Mouse (Mus musculus) stomach, embryonic 15.5 days (tissue): ENCODE measurements around the gene Stox2. TPM values are rescaled to one million over a fixed set of nuclear protein-coding genes. Genes with fewer than 3 reads are reported as not detected.
A peak's percentile ranks its signal among the peaks of the same experiment; 100 is the strongest.

Experiments
- ATAC-seq: fragments of 200-750 bp; cut with Nextera tagmentation; 2 replicates; pipeline ENCODE4 v1.8.0; 2017; ENCODE audit warnings: low read depth, moderate number of reproducible peaks, moderate TSS enrichment; ENCODE audit not compliant: insufficient read depth, low FRiP score
- H3K27ac ChIP-seq: fragments of 300-500 bp; sonication (generic); 2 replicates; pipeline ENCODE4 v1.5.1; 2015; ENCODE audit warnings: mild to moderate bottlenecking, inconsistent platforms
- H3K27me3 ChIP-seq: fragments of 300-500 bp; sonication (generic); replicated peaks from 2 replicates; pipeline ENCODE4 v1.6.1; 2015; ENCODE audit warnings: inconsistent platforms
- H3K36me3 ChIP-seq: fragments of 300-500 bp; sonication (generic); 2 replicates; pipeline ENCODE4 v1.6.1; 2015; ENCODE audit warnings: inconsistent platforms
- H3K4me1 ChIP-seq: fragments of 300-500 bp; sonication (generic); 2 replicates; pipeline ENCODE4 v1.6.1; 2015; ENCODE audit warnings: inconsistent platforms
- H3K4me2 ChIP-seq: fragments of 300-500 bp; sonication (generic); 2 replicates; pipeline ENCODE4 v1.6.1; 2015; ENCODE audit warnings: mild to moderate bottlenecking, inconsistent platforms
- H3K4me3 ChIP-seq: fragments of 300-500 bp; sonication (generic); replicated peaks from 2 replicates; pipeline ENCODE4 v1.5.1; 2015; ENCODE audit warnings: inconsistent platforms
- H3K9ac ChIP-seq: fragments of 300-500 bp; sonication (generic); 2 replicates; pipeline ENCODE4 v1.6.1; 2015; ENCODE audit warnings: inconsistent platforms
- H3K9me3 ChIP-seq: fragments of 300-500 bp; sonication (generic); 2 replicates; pipeline ENCODE4 v1.6.1; 2016; ENCODE audit warnings: inconsistent platforms
- WGBS: fragments of 180-500 bp; shearing (Covaris S2); methylation state at CpG from one replicate; pipeline ENCODE4 v1.1.7; 2015; 5-methylcytosine and 5-hydroxymethylcytosine counted together
- polyA plus RNA-seq: library from polyadenylated mRNA; unstranded; fragments of >200 nt; fragmentation: Nextera tagmentation; extraction: Ambion mirVana; gene quantifications from 2 replicates; pipeline ENCODE4 v1.2.1, GENCODE M21; 2015

The Stox2 gene
- polyA plus RNA-seq, 1 experiment from 2014 or later: 11.6 TPM

GRCm38 (mm10) chr8:47324117-47324820 is 121.9 kb downstream of the Stox2 start:
- no peaks in the 10 kb centered on the region for H3K36me3 ChIP-seq
- H3K9me3 ChIP-seq: no peaks in the 10 kb centered on the region
- no peak for ATAC-seq
- no peak overlapping the region for H3K4me2 ChIP-seq
- no peaks in the 10 kb centered on the region for H3K27me3 ChIP-seq
- H3K4me3 ChIP-seq: no peak overlapping the region
- no peak overlapping the region for H3K27ac ChIP-seq
- WGBS: 46% methylated on average over 16 of the region's 16 CpGs
- H3K4me1 ChIP-seq: 0 out of 2 replicates have a peak, but pooled peaks cover 3% of the 10 kb centered on the region
- H3K9ac ChIP-seq: no peak overlapping the region

- WGBS: 49% methylated on average over 5 of the region's 5 CpGs
Measured at GRCm38 (mm10) chr8:47321282-47321681, 124.9 kb downstream of the Stox2 start.

GRCm38 (mm10) chr8:47320707-47321106 is 125.5 kb downstream of the Stox2 start:
- WGBS: 46% methylated on average over 2 of the region's 2 CpGs
- Histone ChIP-seq H3K27me3 (no peaks in the 10 kb centered on the region), H3K4me2 (no peak overlapping the region), H3K27ac (no peak overlapping the region), H3K9ac (no peak overlapping the region), H3K36me3 (no peaks in the 10 kb centered on the region), H3K9me3 (no peaks in the 10 kb centered on the region), H3K4me3 (no peak overlapping the region), H3K4me1 (0 out of 2 replicates have a peak, but pooled peaks cover 3% of the 10 kb centered on the region)
- no peak for ATAC-seq

More at GRCm38 (mm10) chr8:47321282-47321681, 124.9 kb downstream of the Stox2 start:
- Histone ChIP-seq H3K36me3 (no peaks in the 10 kb centered on the region), H3K4me1 (0 out of 2 replicates have a peak, but pooled peaks cover 3% of the 10 kb centered on the region), H3K27me3 (no peaks in the 10 kb centered on the region), H3K9me3 (no peaks in the 10 kb centered on the region), H3K4me3 (no peak overlapping the region), H3K27ac (no peak overlapping the region), H3K4me2 (no peak overlapping the region), H3K9ac (no peak overlapping the region)
- no peak for ATAC-seq

- no peaks in the 10 kb centered on the region for H3K9me3 ChIP-seq
- H3K4me3 ChIP-seq: no peak overlapping the region
- no peak overlapping the region for H3K4me2 ChIP-seq
- no peaks in the 10 kb centered on the region for H3K27me3 ChIP-seq
- no peak for ATAC-seq
- H3K4me1 ChIP-seq: peaks cover 2% of the 10 kb centered on the region; the same call in 1 of the 2 replicates
- no peak overlapping the region for H3K27ac ChIP-seq
- H3K9ac ChIP-seq: no peak overlapping the region
- 90% methylated on average over 3 of the region's 3 CpGs for WGBS
- H3K36me3 ChIP-seq: no peaks in the 10 kb centered on the region
Measured at GRCm38 (mm10) chr8:47318468-47318867, 127.7 kb downstream of the Stox2 start.

- Histone ChIP-seq H3K9ac (no peak overlapping the region), H3K27me3 (no peaks in the 10 kb centered on the region), H3K27ac (no peak overlapping the region), H3K4me1 (no peaks in the 10 kb centered on the region), H3K36me3 (no peaks in the 10 kb centered on the region), H3K9me3 (no peaks in the 10 kb centered on the region), H3K4me2 (no peak overlapping the region), H3K4me3 (no peak overlapping the region)
- WGBS: 93% methylated on average over 6 of the region's 6 CpGs
- ATAC-seq: no peak
Measured at GRCm38 (mm10) chr8:47308176-47308575, 138.0 kb downstream of the Stox2 start.

GRCm38 (mm10) chr8:47306372-47306771 is 139.8 kb downstream of the Stox2 start:
- no peak for ATAC-seq
- Histone ChIP-seq H3K27ac (no peak overlapping the region), H3K9ac (no peak overlapping the region), H3K4me1 (no peaks in the 10 kb centered on the region), H3K27me3 (no peaks in the 10 kb centered on the region), H3K4me3 (no peak overlapping the region), H3K4me2 (no peak overlapping the region), H3K36me3 (no peaks in the 10 kb centered on the region), H3K9me3 (no peaks in the 10 kb centered on the region)
- 69% methylated on average over 5 of the region's 5 CpGs for WGBS

GRCm38 (mm10) chr8:47305880-47306279 is 140.3 kb downstream of the Stox2 start:
- H3K36me3 ChIP-seq: no peaks in the 10 kb centered on the region
- H3K27me3 ChIP-seq: no peaks in the 10 kb centered on the region
- ATAC-seq: no peak
- H3K9me3 ChIP-seq: no peaks in the 10 kb centered on the region
- WGBS: 93% methylated on average over 5 of the region's 5 CpGs
- no peak overlapping the region for H3K9ac ChIP-seq
- no peak overlapping the region for H3K27ac ChIP-seq
- H3K4me1 ChIP-seq: no peaks in the 10 kb centered on the region
- H3K4me2 ChIP-seq: no peak overlapping the region
- H3K4me3 ChIP-seq: no peak overlapping the region

- H3K4me2 ChIP-seq: no peak overlapping the region
Measured at GRCm38 (mm10) chr8:47298460-47298859, 147.7 kb downstream of the Stox2 start.

GRCm38 (mm10) chr8:47289641-47290040 is 156.5 kb downstream of the Stox2 start:
- no peak overlapping the region for H3K27ac ChIP-seq
- 0 out of 2 replicates have a peak, but pooled peaks cover 10% of the 10 kb centered on the region for H3K4me1 ChIP-seq
- ATAC-seq: no peak
- H3K9me3 ChIP-seq: no peaks in the 10 kb centered on the region
- WGBS: 12% methylated on average over 6 of the region's 6 CpGs
- no peaks in the 10 kb centered on the region for H3K36me3 ChIP-seq
- H3K9ac ChIP-seq: no peak overlapping the region
- H3K4me3 ChIP-seq: peak overlapping the region; percentile 73
- no peaks in the 10 kb centered on the region for H3K27me3 ChIP-seq
- H3K4me2 ChIP-seq: peak overlapping the region; percentile 98

More at GRCm38 (mm10) chr8:47298460-47298859, 147.7 kb downstream of the Stox2 start:
- Histone ChIP-seq H3K4me1 (no peaks in the 10 kb centered on the region), H3K9me3 (no peaks in the 10 kb centered on the region), H3K27ac (no peak overlapping the region), H3K27me3 (no peaks in the 10 kb centered on the region), H3K9ac (no peak overlapping the region), H3K4me3 (no peak overlapping the region), H3K36me3 (no peaks in the 10 kb centered on the region)
- WGBS: 90% methylated on average over 3 of the region's 3 CpGs
- no peak for ATAC-seq

- H3K4me2 ChIP-seq: peak overlapping the region; percentile 98
- no peaks in the 10 kb centered on the region for H3K27me3 ChIP-seq
- no peaks in the 10 kb centered on the region for H3K9me3 ChIP-seq
- H3K36me3 ChIP-seq: no peaks in the 10 kb centered on the region
- peak overlapping the region; percentile 83 for H3K9ac ChIP-seq
- H3K27ac ChIP-seq: peak overlapping the region; percentile 79
- under 1% methylated on average over 90 of the region's 97 CpGs for WGBS
- ATAC-seq: peak; percentile 74
- H3K4me3 ChIP-seq: peak overlapping the region; percentile 73
- H3K4me1 ChIP-seq: 0 out of 2 replicates have a peak, but pooled peaks cover 10% of the 10 kb centered on the region
Measured at GRCm38 (mm10) chr8:47288866-47289541, 157.2 kb downstream of the Stox2 start.

GRCm38 (mm10) chr8:47288131-47288865 is 157.9 kb downstream of the Stox2 start:
- peak overlapping the region; percentile 98 for H3K4me2 ChIP-seq
- ATAC-seq: peak; percentile 53; the same call in 1 of the 2 replicates
- peak overlapping the region; percentile 73 for H3K4me3 ChIP-seq
- H3K4me1 ChIP-seq: 0 out of 2 replicates have a peak, but pooled peaks cover 10% of the 10 kb centered on the region
- peak overlapping the region; percentile 79 for H3K27ac ChIP-seq
- H3K36me3 ChIP-seq: no peaks in the 10 kb centered on the region
- no peaks in the 10 kb centered on the region for H3K27me3 ChIP-seq
- H3K9ac ChIP-seq: peak overlapping the region; percentile 83
- H3K9me3 ChIP-seq: no peaks in the 10 kb centered on the region
- under 1% methylated on average over 70 of the region's 78 CpGs for WGBS
